Mouse (Mus musculus) hindbrain, embryonic 16.5 days (tissue): Measurements from ENCODE around the gene Slc26a9. TPM values are rescaled to one million over a fixed set of nuclear protein-coding genes. Genes with fewer than 3 reads are reported as not detected.

Experiments
- ATAC-seq: fragments of 200-750 bp; cut with Nextera tagmentation; 2 replicates; pipeline ENCODE4 v1.8.0; 2017; ENCODE audit warnings: moderate TSS enrichment, moderate library complexity
- H3K27ac ChIP-seq: fragments of 300-500 bp; sonication (generic); 2 replicates; pipeline ENCODE4 v1.5.1; 2014; ENCODE audit warnings: low read depth, mild to moderate bottlenecking, control low read depth, low read length, moderate library complexity
- H3K27me3 ChIP-seq: fragments of 300-500 bp; sonication (generic); replicated peaks from 2 replicates; pipeline ENCODE4 v1.6.1; 2014; ENCODE audit warnings: low read length; ENCODE audit not compliant: control insufficient read depth, insufficient read depth
- H3K36me3 ChIP-seq: fragments of 300-500 bp; sonication (generic); 2 replicates; pipeline ENCODE4 v1.6.1; 2014; ENCODE audit warnings: mild to moderate bottlenecking, low read length, moderate library complexity, mixed read lengths; ENCODE audit not compliant: control insufficient read depth, insufficient read depth
- H3K4me1 ChIP-seq: fragments of 300-500 bp; sonication (generic); 2 replicates; pipeline ENCODE4 v1.6.1; 2014; ENCODE audit warnings: low read depth, low read length; ENCODE audit not compliant: control insufficient read depth, insufficient read depth
- H3K4me2 ChIP-seq: fragments of 300-500 bp; sonication (generic); 2 replicates; pipeline ENCODE4 v1.6.1; 2014; ENCODE audit warnings: mild to moderate bottlenecking, low read length, control low read depth, moderate library complexity
- H3K4me3 ChIP-seq: fragments of 300-500 bp; sonication (generic); 2 replicates; pipeline ENCODE4 v1.5.1; 2014; ENCODE audit warnings: mild to moderate bottlenecking, low read length, control low read depth, moderate library complexity
- H3K9ac ChIP-seq: fragments of 300-500 bp; sonication (generic); 2 replicates; pipeline ENCODE4 v1.6.1; 2014; ENCODE audit warnings: low read depth, mild to moderate bottlenecking, control low read depth, low read length, moderate library complexity
- H3K9me3 ChIP-seq: fragments of 300-500 bp; sonication (generic); 2 replicates; pipeline ENCODE4 v1.6.1; 2014; ENCODE audit warnings: mild to moderate bottlenecking, low read length, moderate library complexity; ENCODE audit not compliant: control insufficient read depth
- WGBS: fragments of 180-500 bp; shearing (Covaris S2); extraction: QIAGEN DNeasy Blood & Tissue Kit; methylation state at CpG from one replicate; pipeline ENCODE4 v1.1.7; 2014; 5-methylcytosine and 5-hydroxymethylcytosine counted together
- polyA plus RNA-seq: library from polyadenylated mRNA; unstranded; fragments of >200 nt; fragmentation: Nextera tagmentation; extraction: Ambion mirVana; gene quantifications from 2 replicates; pipeline ENCODE4 v1.2.1, GENCODE M21; 2015

Gene Slc26a9
- polyA plus RNA-seq, result 0.15 and 0.18 TPM in 2 replicates

- 73% methylated on average over 10 of the region's 10 CpGs for WGBS
Observed at GRCm38 (mm10) chr1:131743868-131744464, at the start of gene Slc26a9. Gene Slc26a9, plus strand, starts transcription at chr1:131744022.

GRCm38 (mm10) chr1:131695308-131695707 is 48.5 kb upstream of the Slc26a9 start:
- no peak overlapping the region for H3K9ac ChIP-seq
- H3K4me2 ChIP-seq, result no peak overlapping the region
- no peaks in the 10 kb centered on the region for H3K9me3 ChIP-seq
- no peak overlapping the region for H3K27ac ChIP-seq
- H3K27me3 ChIP-seq, result no peaks in the 10 kb centered on the region
- no peaks in the 10 kb centered on the region for H3K4me1 ChIP-seq
- H3K4me3 ChIP-seq, result no peak overlapping the region
- 88% methylated on average over 2 of the region's 2 CpGs for WGBS
- ATAC-seq, result no peak
- no peaks in the 10 kb centered on the region for H3K36me3 ChIP-seq

More at GRCm38 (mm10) chr1:131743868-131744464, at the start of gene Slc26a9:
- ATAC-seq, result no peak
- no peaks in the 10 kb centered on the region for H3K4me1 ChIP-seq
- no peaks in the 10 kb centered on the region for H3K36me3 ChIP-seq
- no peak within 1 kb of the TSS for H3K4me2 ChIP-seq
- H3K27ac ChIP-seq, result no peak within 1 kb of the TSS
- H3K9ac ChIP-seq, result no peak within 1 kb of the TSS
- no peak within 1 kb of the TSS for H3K4me3 ChIP-seq
- no peaks in the 10 kb centered on the region for H3K9me3 ChIP-seq
- H3K27me3 ChIP-seq, result no peaks in the 10 kb centered on the region

- no peaks in the 10 kb centered on the region for H3K9me3 ChIP-seq
- H3K4me3 ChIP-seq, result no peak overlapping the region
- WGBS, result 56% methylated on average over 4 of the region's 4 CpGs
- H3K9ac ChIP-seq, result no peak overlapping the region
- ATAC-seq, result no peak
- no peaks in the 10 kb centered on the region for H3K36me3 ChIP-seq
- no peak overlapping the region for H3K4me2 ChIP-seq
- H3K27ac ChIP-seq, result no peak overlapping the region
- no peaks in the 10 kb centered on the region for H3K4me1 ChIP-seq
- no peaks in the 10 kb centered on the region for H3K27me3 ChIP-seq
Observed at GRCm38 (mm10) chr1:131696325-131696724, 47.5 kb upstream of the Slc26a9 start.

- Histone ChIP-seq H3K9ac (no peak overlapping the region), H3K4me3 (no peak overlapping the region), H3K27ac (no peak overlapping the region), H3K9me3 (no peaks in the 10 kb centered on the region), H3K4me1 (no peaks in the 10 kb centered on the region), H3K4me2 (no peak overlapping the region), H3K36me3 (no peaks in the 10 kb centered on the region), H3K27me3 (no peaks in the 10 kb centered on the region)
- 86% methylated on average over 3 of the region's 3 CpGs for WGBS
- ATAC-seq, result no peak
Observed at GRCm38 (mm10) chr1:131698770-131699169, 45.1 kb upstream of the Slc26a9 start.

GRCm38 (mm10) chr1:131699642-131700041 is 44.2 kb upstream of the Slc26a9 start:
- Histone ChIP-seq H3K4me2 (no peak overlapping the region), H3K27me3 (no peaks in the 10 kb centered on the region), H3K36me3 (no peaks in the 10 kb centered on the region), H3K27ac (no peak overlapping the region), H3K4me3 (no peak overlapping the region), H3K9me3 (no peaks in the 10 kb centered on the region), H3K4me1 (no peaks in the 10 kb centered on the region), H3K9ac (no peak overlapping the region)
- WGBS, result 86% methylated on average over 4 of the region's 4 CpGs
- no peak for ATAC-seq

- no peaks in the 10 kb centered on the region for H3K9me3 ChIP-seq
- H3K27ac ChIP-seq, result no peak overlapping the region
- no peak for ATAC-seq
- no peak overlapping the region for H3K4me2 ChIP-seq
- H3K9ac ChIP-seq, result no peak overlapping the region
- H3K4me3 ChIP-seq, result no peak overlapping the region
- H3K27me3 ChIP-seq, result no peaks in the 10 kb centered on the region
- no peaks in the 10 kb centered on the region for H3K36me3 ChIP-seq
- H3K4me1 ChIP-seq, result no peaks in the 10 kb centered on the region
- 68% methylated on average over 5 of the region's 5 CpGs for WGBS
Observed at GRCm38 (mm10) chr1:131700447-131700846, 43.4 kb upstream of the Slc26a9 start.

GRCm38 (mm10) chr1:131701391-131701790 is 42.4 kb upstream of the Slc26a9 start:
- WGBS, result 84% methylated on average over 5 of the region's 5 CpGs
- H3K9ac ChIP-seq, result no peak overlapping the region
- no peak overlapping the region for H3K4me3 ChIP-seq
- no peaks in the 10 kb centered on the region for H3K36me3 ChIP-seq
- H3K4me1 ChIP-seq, result no peaks in the 10 kb centered on the region
- no peak overlapping the region for H3K27ac ChIP-seq
- no peak for ATAC-seq
- no peaks in the 10 kb centered on the region for H3K27me3 ChIP-seq
- H3K9me3 ChIP-seq, result no peaks in the 10 kb centered on the region
- no peak overlapping the region for H3K4me2 ChIP-seq

GRCm38 (mm10) chr1:131702094-131702766 is 41.6 kb upstream of the Slc26a9 start:
- ATAC-seq, result no peak
- Histone ChIP-seq H3K27ac (no peak overlapping the region), H3K9me3 (no peaks in the 10 kb centered on the region), H3K4me2 (no peak overlapping the region), H3K4me1 (no peaks in the 10 kb centered on the region), H3K4me3 (no peak overlapping the region), H3K27me3 (no peaks in the 10 kb centered on the region), H3K36me3 (no peaks in the 10 kb centered on the region), H3K9ac (no peak overlapping the region)
- WGBS, result 85% methylated on average over 8 of the region's 8 CpGs

- Histone ChIP-seq H3K27ac (no peak overlapping the region), H3K4me1 (no peaks in the 10 kb centered on the region), H3K9ac (no peak overlapping the region), H3K27me3 (no peaks in the 10 kb centered on the region), H3K4me2 (no peak overlapping the region), H3K36me3 (no peaks in the 10 kb centered on the region), H3K9me3 (no peaks in the 10 kb centered on the region), H3K4me3 (no peak overlapping the region)
- ATAC-seq, result no peak
- 91% methylated on average over 2 of the region's 2 CpGs for WGBS
Observed at GRCm38 (mm10) chr1:131703482-131703881, 40.3 kb upstream of the Slc26a9 start.
